Mouse (Mus musculus) thymus, adult 2 months (tissue): ENCODE measurements around the gene Cyp8b1. TPM values are rescaled to one million over a fixed set of nuclear protein-coding genes. Genes with fewer than 3 reads are reported as not detected.

Experiments
- DNase-seq: peaks from one replicate; pipeline ENCODE4 v3.0.0; 2021
- H3K27ac ChIP-seq: fragments of 200-500 bp; 2 replicates; pipeline ENCODE4 v1.5.1; 2012; ENCODE audit warnings: low read length, control low read depth; ENCODE audit not compliant: control insufficient read depth, insufficient read depth
- H3K27me3 ChIP-seq: fragments of 200-500 bp; 2 replicates; pipeline ENCODE4 v1.6.1; 2012; ENCODE audit warnings: mild to moderate bottlenecking, low read length, moderate library complexity, mixed read lengths; ENCODE audit not compliant: control insufficient read depth, insufficient read depth
- H3K36me3 ChIP-seq: fragments of 200-500 bp; 2 replicates; pipeline ENCODE4 v1.6.1; 2012; ENCODE audit warnings: mild to moderate bottlenecking, low read length, moderate library complexity; ENCODE audit not compliant: control insufficient read depth, insufficient read depth
- H3K4me1 ChIP-seq: fragments of 200-500 bp; replicated peaks from 2 replicates; pipeline ENCODE4 v1.6.1; 2012; ENCODE audit warnings: low read length; ENCODE audit not compliant: control insufficient read depth, insufficient read depth
- H3K4me3 ChIP-seq: fragments of 200-500 bp; 2 replicates; pipeline ENCODE4 v1.5.1; 2012; ENCODE audit warnings: mild to moderate bottlenecking, low read length, control low read depth, moderate library complexity; ENCODE audit not compliant: control insufficient read depth, insufficient read depth
- CTCF ChIP-seq: fragments of 200-500 bp; IDR thresholded peaks from 2 replicates; pipeline ENCODE4 v1.5.1; 2012; ENCODE audit warnings: mild to moderate bottlenecking, control low read depth, low read length, moderate library complexity, borderline replicate concordance; ENCODE audit not compliant: control insufficient read depth, poor library complexity, insufficient read depth; ENCODE audit errors: extremely low read depth
- POLR2A ChIP-seq: fragments of 200-500 bp; IDR thresholded peaks from 2 replicates; pipeline ENCODE4 v1.6.1; 2012; ENCODE audit warnings: mild to moderate bottlenecking, low read length, control low read depth, moderate library complexity; ENCODE audit not compliant: control insufficient read depth, poor library complexity, insufficient read depth; ENCODE audit errors: extremely low read depth
- WGBS: fragments of 180-500 bp; shearing (Covaris S2); methylation state at CpG from one replicate; pipeline ENCODE4 v1.1.7; 2018; 5-methylcytosine and 5-hydroxymethylcytosine counted together
- polyA plus RNA-seq: library from polyadenylated mRNA; depleted of rRNA; stranded (reverse); fragments of >200 nt; gene quantifications from 2 replicates; pipeline ENCODE4 v1.2.3, GENCODE M21; 2012

The Cyp8b1 gene
- polyA plus RNA-seq, 1 experiment, result 0.74 TPM

DNA sequence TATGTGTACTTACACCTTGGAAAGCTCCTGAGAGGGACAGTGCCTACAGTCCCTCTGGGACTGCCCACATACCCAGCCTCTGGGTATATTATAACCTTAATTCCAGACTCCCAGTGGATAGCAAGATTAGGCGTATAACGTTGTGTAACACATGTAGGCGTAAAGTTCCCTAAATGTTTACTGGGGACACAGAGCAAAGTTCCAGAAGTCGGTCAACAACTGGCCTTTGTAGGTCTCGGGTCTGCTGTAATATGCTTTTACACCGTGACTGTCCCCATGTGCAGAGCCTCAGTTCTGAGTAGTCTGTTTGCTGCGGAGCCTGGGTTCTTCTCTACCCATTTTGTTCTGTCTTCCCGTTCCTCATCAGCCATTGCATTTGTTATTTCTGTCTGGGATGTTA is 7.3 kb upstream of the Cyp8b1 start:
- Histone ChIP-seq H3K4me3 (no peak overlapping the region), H3K36me3 (no peaks in the 10 kb centered on the region), H3K4me1 (peaks cover 19% of the 10 kb centered on the region), H3K27ac (no peak overlapping the region), H3K27me3 (no peaks in the 10 kb centered on the region)
- DNase-seq, result no peak
- TF ChIP-seq POLR2A (no peak), CTCF (no peak)
- 97% methylated on average over 8 of the region's 8 CpGs for WGBS

DNA sequence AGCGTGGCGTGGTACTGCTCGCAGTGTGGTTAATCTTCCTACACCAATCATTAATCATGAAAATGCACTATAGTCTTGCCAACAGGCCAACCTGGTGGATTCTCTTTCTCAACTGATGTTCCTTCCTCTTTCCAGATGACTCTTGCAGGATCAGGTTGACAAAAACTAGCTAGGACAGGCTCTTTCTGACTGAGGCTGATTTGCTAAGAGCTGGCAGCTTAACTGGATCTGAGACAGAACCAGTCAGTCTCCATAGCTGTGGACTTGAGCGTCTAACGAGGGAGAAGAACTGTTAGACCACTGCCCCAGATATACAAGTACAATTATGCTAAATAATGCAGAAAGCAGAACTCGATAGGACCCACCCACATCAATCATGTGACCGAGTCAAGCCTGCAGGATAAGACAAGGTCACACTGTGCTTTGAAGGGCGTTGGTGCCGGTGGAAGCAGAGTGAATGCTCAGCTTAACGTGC is 3.0 kb upstream of the Cyp8b1 start:
- WGBS, result 30% methylated on average over 10 of the region's 10 CpGs
- DNase-seq, result no peak
- TF ChIP-seq CTCF (no peak), POLR2A (no peak)
- no peaks in the 10 kb centered on the region for H3K27me3 ChIP-seq
- no peaks in the 10 kb centered on the region for H3K36me3 ChIP-seq
- H3K4me3 ChIP-seq, result no peak overlapping the region
- no peaks in the 10 kb centered on the region for H3K4me1 ChIP-seq
- no peak overlapping the region for H3K27ac ChIP-seq

DNA sequence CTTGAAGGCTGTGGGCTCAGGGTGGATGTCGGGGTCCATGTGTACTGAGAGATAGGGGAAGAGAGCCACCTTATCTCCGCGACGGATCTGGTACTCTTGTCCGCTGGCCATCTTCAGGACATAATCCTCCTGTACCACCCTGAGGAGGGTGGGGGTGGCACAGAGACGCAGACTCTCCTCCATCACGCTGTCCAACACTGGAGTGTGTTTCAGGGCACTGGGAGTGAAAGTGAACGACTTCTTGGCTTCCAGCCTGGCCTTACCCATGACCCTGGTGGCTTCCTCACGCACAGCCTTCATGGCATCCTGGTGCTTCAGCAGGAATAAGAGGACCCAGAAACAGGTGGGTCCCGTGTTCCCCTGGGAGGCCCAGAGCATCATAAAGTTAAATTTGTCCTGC is 1.0 kb downstream of the Cyp8b1 start:
- 0 out of 2 replicates have a peak, but pooled peaks cover under 1% of the 10 kb centered on the region for H3K4me1 ChIP-seq
- 94% methylated on average over 10 of the region's 10 CpGs for WGBS

DNA sequence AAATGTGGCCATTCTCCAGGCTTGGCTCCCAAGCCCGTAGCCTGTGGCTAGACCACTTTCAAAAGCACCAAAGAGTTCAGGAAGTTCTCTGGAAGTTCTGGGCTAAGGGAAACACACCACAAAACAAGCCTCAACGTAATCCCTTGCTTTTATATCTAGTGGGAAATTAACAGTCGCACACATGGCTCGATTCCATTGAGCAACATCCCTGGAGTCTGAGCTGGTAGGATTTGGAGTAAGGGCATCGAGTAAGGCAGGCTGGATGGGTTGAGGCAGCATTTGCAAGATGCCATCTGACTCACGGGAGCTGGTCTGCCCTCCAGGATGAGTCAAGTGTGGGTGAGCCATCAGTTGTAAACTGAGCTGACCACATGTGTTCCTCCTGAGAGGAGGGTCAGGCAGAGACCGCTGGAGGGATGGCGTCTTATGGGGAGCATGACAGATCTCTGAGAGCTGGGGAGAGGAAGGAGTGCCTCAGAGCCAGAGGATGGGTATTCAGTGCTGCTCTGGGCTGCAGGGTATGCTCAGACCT is 1.8 kb downstream of the Cyp8b1 start:
- 71% methylated on average over 8 of the region's 8 CpGs for WGBS
- TF ChIP-seq POLR2A, result no peak
- TF ChIP-seq CTCF, result no peak
- Histone ChIP-seq H3K4me1 (peaks cover 8% of the 10 kb centered on the region), H3K36me3 (no peaks in the 10 kb centered on the region), H3K27ac (no peak overlapping the region), H3K4me3 (no peak overlapping the region), H3K27me3 (no peaks in the 10 kb centered on the region)
- DNase-seq, result no peak

More for the DNA sequence above, 1.0 kb downstream of the Cyp8b1 start:
- Histone ChIP-seq H3K27ac (no peak overlapping the region), H3K27me3 (no peaks in the 10 kb centered on the region), H3K4me3 (no peak overlapping the region), H3K36me3 (no peaks in the 10 kb centered on the region)
- TF ChIP-seq CTCF, result no peak
- no peak for TF ChIP-seq POLR2A
- DNase-seq, result no peak

DNA sequence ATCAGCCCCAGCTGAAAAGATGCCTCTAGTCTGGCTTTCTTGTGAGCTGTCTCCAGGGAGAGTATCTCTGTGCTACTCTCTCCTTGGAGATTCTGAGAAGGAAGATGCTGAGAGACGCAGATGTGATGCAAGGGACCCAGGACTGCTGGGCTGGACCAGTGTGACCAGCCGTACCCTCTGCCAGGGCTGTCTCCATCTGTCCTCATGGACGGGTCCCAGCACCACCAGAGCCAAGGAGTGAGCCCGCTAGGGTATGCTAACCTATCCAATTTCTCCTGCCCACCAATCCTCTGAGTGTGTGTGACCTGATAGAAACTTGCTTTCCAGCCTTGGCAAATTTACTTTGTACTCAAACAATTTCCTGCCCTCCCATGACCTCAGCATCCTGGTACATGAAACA is 3.3 kb downstream of the Cyp8b1 start:
- no peaks in the 10 kb centered on the region for H3K27me3 ChIP-seq
- no peak for DNase-seq
- WGBS, result 95% methylated on average over 4 of the region's 4 CpGs
- TF ChIP-seq CTCF, result no peak
- TF ChIP-seq POLR2A, result no peak
- H3K4me1 ChIP-seq, result peaks cover 8% of the 10 kb centered on the region
- H3K4me3 ChIP-seq, result no peak overlapping the region
- no peak overlapping the region for H3K27ac ChIP-seq
- no peaks in the 10 kb centered on the region for H3K36me3 ChIP-seq

GRCm38 (mm10) chr9:121911196-121911595 is 4.9 kb downstream of the Cyp8b1 start:
- H3K27me3 ChIP-seq, result no peaks in the 10 kb centered on the region

DNA sequence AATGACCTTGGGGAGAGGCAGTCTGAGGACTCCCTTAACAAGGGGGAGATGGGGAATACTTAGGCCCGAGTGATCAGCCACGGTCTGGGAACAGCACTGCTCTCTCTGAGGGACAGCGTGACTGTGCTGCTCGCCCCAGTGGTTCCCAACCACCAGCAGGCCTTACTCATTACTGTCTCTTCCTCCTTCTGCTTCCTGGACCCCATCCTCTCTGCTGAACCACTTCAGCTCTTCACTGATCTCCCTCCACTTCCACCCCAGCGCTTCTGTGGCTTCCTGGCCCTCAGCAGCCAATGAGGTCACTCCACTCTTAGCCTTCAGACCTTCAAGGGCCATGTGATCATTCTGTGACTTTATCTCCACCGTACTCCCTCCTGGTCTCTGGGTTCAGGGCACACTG is 6.5 kb downstream of the Cyp8b1 start:
- Histone ChIP-seq H3K27ac (no peak overlapping the region), H3K4me3 (no peak overlapping the region), H3K4me1 (peaks cover 8% of the 10 kb centered on the region), H3K27me3 (no peaks in the 10 kb centered on the region), H3K36me3 (no peaks in the 10 kb centered on the region)
- no peak for DNase-seq
- TF ChIP-seq POLR2A (no peak), CTCF (no peak)
- WGBS, result 18% methylated on average over 6 of the region's 6 CpGs

More at GRCm38 (mm10) chr9:121911196-121911595, 4.9 kb downstream of the Cyp8b1 start:
- Histone ChIP-seq H3K27ac (no peak overlapping the region), H3K36me3 (no peaks in the 10 kb centered on the region), H3K4me3 (no peak overlapping the region), H3K4me1 (peaks cover 8% of the 10 kb centered on the region)
- WGBS, result 95% methylated on average over 7 of the region's 7 CpGs
- TF ChIP-seq POLR2A (no peak), CTCF (no peak)
- DNase-seq, result no peak

- Histone ChIP-seq H3K27ac (no peak overlapping the region), H3K27me3 (no peaks in the 10 kb centered on the region), H3K36me3 (no peaks in the 10 kb centered on the region), H3K4me3 (no peak overlapping the region), H3K4me1 (peaks cover 8% of the 10 kb centered on the region)
- no peak for DNase-seq
- 97% methylated on average over 17 of the region's 17 CpGs for WGBS
- TF ChIP-seq POLR2A (no peak), CTCF (no peak)
Observed at GRCm38 (mm10) chr9:121908321-121908720, 7.8 kb downstream of the Cyp8b1 start.
